Mouse (Mus musculus): ENCODE data around the gene Csnk1g1. TPM values are rescaled to one million over a fixed set of nuclear protein-coding genes. Genes with fewer than 3 reads are reported as not detected.

Gene Csnk1g1
- total and polyA plus RNA-seq, 2 experiments from 2014 or later = 17.4 to 28.6 TPM

- Histone ChIP-seq H3K27me3 (ENCODE audit: insufficient read depth, low read length) (no peaks in the 10 kb centered on the region), H3K27ac (ENCODE audit: low read depth, low read length) (no peak overlapping the region), H3K9me3 (ENCODE audit: low read length) (no peaks in the 10 kb centered on the region), H3K9ac (replicated peaks; ENCODE audit: low read length, poor library complexity, severe bottlenecking) (no peak overlapping the region), H3K4me2 (ENCODE audit: low read depth, low read length, poor library complexity, severe bottlenecking) (no peak overlapping the region), H3K36me3 (ENCODE audit: insufficient read depth, low read length) (peaks cover 18% of the 10 kb centered on the region; the same call in 1 of the 2 replicates), H3K4me1 (ENCODE audit: insufficient read depth, low read length) (no peaks in the 10 kb centered on the region), H3K4me3 (ENCODE audit: low read depth, low read length) (no peak overlapping the region)
- DNase-seq (ENCODE audit: low spot score) (no peak), ATAC-seq (ENCODE audit: low FRiP score) (no peak)
- TF ChIP-seq CTCF (IDR thresholded peaks at IDR 0.05) = no peak
- 88% methylated on average over 3 of the region's 3 CpGs for WGBS
Observed at GRCm38 (mm10) chr9:66040801-66041200, 132.1 kb downstream of the Csnk1g1 start.

- no peak overlapping the region for H3K9ac ChIP-seq (replicated peaks; ENCODE audit: low read length, poor library complexity, severe bottlenecking)
- H3K4me3 ChIP-seq (ENCODE audit: low read depth, low read length) = no peak overlapping the region
- ATAC-seq (ENCODE audit: low FRiP score) (no peak), DNase-seq (ENCODE audit: low spot score) (no peak)
- H3K9me3 ChIP-seq (ENCODE audit: low read length) = no peaks in the 10 kb centered on the region
- no peak for TF ChIP-seq CTCF (IDR thresholded peaks at IDR 0.05)
- H3K4me1 ChIP-seq (ENCODE audit: insufficient read depth, low read length) = no peaks in the 10 kb centered on the region
- peaks cover 16% of the 10 kb centered on the region; the same call in 1 of the 2 replicates for H3K36me3 ChIP-seq (ENCODE audit: insufficient read depth, low read length)
- H3K4me2 ChIP-seq (ENCODE audit: low read depth, low read length, poor library complexity, severe bottlenecking) = no peak overlapping the region
- H3K27ac ChIP-seq (ENCODE audit: low read depth, low read length) = no peak overlapping the region
- H3K27me3 ChIP-seq (ENCODE audit: insufficient read depth, low read length) = no peaks in the 10 kb centered on the region
- WGBS = 88% methylated on average over 4 of the region's 4 CpGs
Observed at GRCm38 (mm10) chr9:66042331-66042730, 133.6 kb downstream of the Csnk1g1 start.

GRCm38 (mm10) chr9:66043241-66043640 lies 134.5 kb downstream of the Csnk1g1 start:
- 94% methylated on average over 3 of the region's 3 CpGs for WGBS
- Histone ChIP-seq H3K9ac (replicated peaks; ENCODE audit: low read length, poor library complexity, severe bottlenecking) (no peak overlapping the region), H3K4me1 (ENCODE audit: insufficient read depth, low read length) (no peaks in the 10 kb centered on the region), H3K36me3 (ENCODE audit: insufficient read depth, low read length) (peaks cover 16% of the 10 kb centered on the region; the same call in 1 of the 2 replicates), H3K27me3 (ENCODE audit: insufficient read depth, low read length) (no peaks in the 10 kb centered on the region), H3K4me3 (ENCODE audit: low read depth, low read length) (no peak overlapping the region), H3K4me2 (ENCODE audit: low read depth, low read length, poor library complexity, severe bottlenecking) (no peak overlapping the region), H3K9me3 (ENCODE audit: low read length) (no peaks in the 10 kb centered on the region), H3K27ac (ENCODE audit: low read depth, low read length) (no peak overlapping the region)
- TF ChIP-seq CTCF (IDR thresholded peaks at IDR 0.05) = no peak
- DNase-seq (ENCODE audit: low spot score) (no peak), ATAC-seq (ENCODE audit: low FRiP score) (no peak)

GRCm38 (mm10) chr9:66049931-66050601 lies 141.3 kb downstream of the Csnk1g1 start:
- peak; percentile 17; the same call in 1 of the 2 replicates for TF ChIP-seq CTCF (IDR thresholded peaks at IDR 0.05)
- ATAC-seq (ENCODE audit: low FRiP score) (no peak), DNase-seq (ENCODE audit: low spot score) (no peak)
- no peak overlapping the region for H3K27ac ChIP-seq (ENCODE audit: low read depth, low read length)
- H3K27me3 ChIP-seq (ENCODE audit: insufficient read depth, low read length) = no peaks in the 10 kb centered on the region
- no peaks in the 10 kb centered on the region for H3K4me1 ChIP-seq (ENCODE audit: insufficient read depth, low read length)
- H3K9ac ChIP-seq (replicated peaks; ENCODE audit: low read length, poor library complexity, severe bottlenecking) = no peak overlapping the region
- no peaks in the 10 kb centered on the region for H3K36me3 ChIP-seq (ENCODE audit: insufficient read depth, low read length)
- H3K4me3 ChIP-seq (ENCODE audit: low read depth, low read length) = no peak overlapping the region
- no peak overlapping the region for H3K4me2 ChIP-seq (ENCODE audit: low read depth, low read length, poor library complexity, severe bottlenecking)
- WGBS = 61% methylated on average over 6 of the region's 6 CpGs
- H3K9me3 ChIP-seq (ENCODE audit: low read length) = no peaks in the 10 kb centered on the region

- TF ChIP-seq CTCF (IDR thresholded peaks at IDR 0.05) = no peak
- H3K4me3 ChIP-seq (ENCODE audit: low read depth, low read length) = no peak overlapping the region
- 68% methylated on average over 4 of the region's 4 CpGs for WGBS
Observed at GRCm38 (mm10) chr9:66051493-66051892, 142.8 kb downstream of the Csnk1g1 start.

GRCm38 (mm10) chr9:66052731-66053130 lies 144.0 kb downstream of the Csnk1g1 start:
- H3K4me1 ChIP-seq (ENCODE audit: insufficient read depth, low read length) = no peaks in the 10 kb centered on the region
- no peak for ATAC-seq (ENCODE audit: low FRiP score)
- no peaks in the 10 kb centered on the region for H3K36me3 ChIP-seq (ENCODE audit: insufficient read depth, low read length)
- no peak overlapping the region for H3K4me2 ChIP-seq (ENCODE audit: low read depth, low read length, poor library complexity, severe bottlenecking)
- no peaks in the 10 kb centered on the region for H3K9me3 ChIP-seq (ENCODE audit: low read length)
- TF ChIP-seq CTCF (IDR thresholded peaks at IDR 0.05) = no peak
- no peak overlapping the region for H3K4me3 ChIP-seq (ENCODE audit: low read depth, low read length)
- no peaks in the 10 kb centered on the region for H3K27me3 ChIP-seq (ENCODE audit: insufficient read depth, low read length)
- no peak overlapping the region for H3K9ac ChIP-seq (replicated peaks; ENCODE audit: low read length, poor library complexity, severe bottlenecking)
- DNase-seq (ENCODE audit: low spot score) = peak; percentile 15
- WGBS = 89% methylated on average over 1 of the region's 1 CpGs
- no peak overlapping the region for H3K27ac ChIP-seq (ENCODE audit: low read depth, low read length)

More at GRCm38 (mm10) chr9:66051493-66051892, 142.8 kb downstream of the Csnk1g1 start:
- no peak overlapping the region for H3K27ac ChIP-seq (ENCODE audit: low read depth, low read length)
- no peaks in the 10 kb centered on the region for H3K27me3 ChIP-seq (ENCODE audit: insufficient read depth, low read length)
- H3K4me1 ChIP-seq (ENCODE audit: insufficient read depth, low read length) = no peaks in the 10 kb centered on the region
- no peaks in the 10 kb centered on the region for H3K9me3 ChIP-seq (ENCODE audit: low read length)
- DNase-seq (ENCODE audit: low spot score) (no peak), ATAC-seq (ENCODE audit: low FRiP score) (no peak)
- H3K4me2 ChIP-seq (ENCODE audit: low read depth, low read length, poor library complexity, severe bottlenecking) = no peak overlapping the region
- H3K9ac ChIP-seq (replicated peaks; ENCODE audit: low read length, poor library complexity, severe bottlenecking) = no peak overlapping the region
- no peaks in the 10 kb centered on the region for H3K36me3 ChIP-seq (ENCODE audit: insufficient read depth, low read length)
